Mouse (Mus musculus) ES-E14 (cell line): Measurements from ENCODE around the gene Tmprss11e. TPM values are rescaled to one million over a fixed set of nuclear protein-coding genes. Genes with fewer than 3 reads are reported as not detected.

Source experiments
- DNase-seq: peaks from one replicate; pipeline ENCODE4 v3.0.0-alpha.2; 2013; ENCODE audit warnings: low read depth, low spot score
- H3K27ac ChIP-seq: 2 replicates; pipeline ENCODE4 v1.5.1; 2012; ENCODE audit warnings: low read depth, mild to moderate bottlenecking, low read length, moderate library complexity, mixed read lengths; ENCODE audit not compliant: poor library complexity, insufficient read depth, severe bottlenecking
- H3K36me3 ChIP-seq: 2 replicates; pipeline ENCODE4 v1.6.1; 2012; ENCODE audit warnings: mild to moderate bottlenecking, low read length, moderate library complexity, mixed read lengths; ENCODE audit not compliant: control insufficient read depth, poor library complexity, insufficient read depth, severe bottlenecking
- H3K4me1 ChIP-seq, 2 experiments: fragments of 150-350 bp in 1 of 2; sonication (generic) in 1 of 2; 2 replicates each; pipeline ENCODE4 v1.6.1; 2012; ENCODE audit warnings: low read length in 2 of 2, mild to moderate bottlenecking in 1 of 2, mixed read lengths in 1 of 2; ENCODE audit not compliant: control insufficient read depth in 2 of 2, insufficient read depth in 2 of 2, poor library complexity in 1 of 2
- H3K4me3 ChIP-seq, 2 experiments: fragments of 150-350 bp in 1 of 2; sonication (generic) in 1 of 2; 2 replicates each; pipeline ENCODE4 v1.5.1; 2012; ENCODE audit warnings: low read length in 2 of 2, low read depth in 1 of 2, mild to moderate bottlenecking in 1 of 2, mixed read lengths in 1 of 2; ENCODE audit not compliant: insufficient read depth in 1 of 2, poor library complexity in 1 of 2, severe bottlenecking in 1 of 2
- H3K9ac ChIP-seq: 2 replicates; pipeline ENCODE4 v1.6.1; 2012; ENCODE audit warnings: low read depth, mild to moderate bottlenecking, low read length, mixed read lengths; ENCODE audit not compliant: poor library complexity, insufficient read depth, severe bottlenecking
- H3K9me3 ChIP-seq: fragments of 150-350 bp; sonication (generic); 2 replicates; pipeline ENCODE4 v1.6.1; 2012; ENCODE audit warnings: low read depth, mild to moderate bottlenecking, low read length; ENCODE audit not compliant: control insufficient read depth, insufficient read depth
- CHD2 ChIP-seq: IDR thresholded peaks from 2 replicates; pipeline ENCODE4 v1.6.1; 2014; ENCODE audit warnings: mild to moderate bottlenecking, low read depth, low read length, inconsistent platforms
- HCFC1 ChIP-seq: IDR thresholded peaks from 2 replicates; pipeline ENCODE4 v1.6.1; 2012; ENCODE audit warnings: low read length, inconsistent platforms, borderline replicate concordance; ENCODE audit not compliant: insufficient read depth
- MAFK ChIP-seq: IDR thresholded peaks from 2 replicates; pipeline ENCODE4 v1.6.1; 2014; ENCODE audit warnings: mild to moderate bottlenecking, low read depth, low read length, inconsistent platforms; ENCODE audit not compliant: insufficient read depth
- ZC3H11A ChIP-seq: IDR thresholded peaks from 2 replicates; pipeline ENCODE4 v1.6.1; 2012; ENCODE audit warnings: low read depth, mild to moderate bottlenecking, inconsistent platforms, low read length, borderline replicate concordance
- ZNF384 ChIP-seq: IDR thresholded peaks from 2 replicates; pipeline ENCODE4 v1.6.1; 2012; ENCODE audit warnings: low read depth, low read length, inconsistent platforms
- in situ Hi-C, 2 experiments: fragments of 600-800 bp; cut with MboI; formaldehyde crosslinking; loops; one replicate each; pipeline ENCODE4 v1.15.1; 2025; ENCODE audit warnings: low sequenced_read_pairs in 2 of 2, inconsistent platforms in 1 of 2; ENCODE audit not compliant: unreplicated experiment in 2 of 2
- total RNA-seq: library from RNA; depleted of rRNA; stranded (reverse); fragments of 300-350 nt; gene quantifications from 2 replicates; pipeline ENCODE4 v1.2.3, GENCODE M21; 2012

The Tmprss11e gene
- total RNA-seq, 1 experiment = 0.09 TPM

GRCm38 (mm10) chr5:86769015-86769658 lies 23.5 kb upstream of the Tmprss11e start:
- DNase-seq = no peak
- H3K4me1 ChIP-seq = no peaks in the 10 kb centered on the region
- TF ChIP-seq MAFK (no peak), HCFC1 (no peak)

DNA sequence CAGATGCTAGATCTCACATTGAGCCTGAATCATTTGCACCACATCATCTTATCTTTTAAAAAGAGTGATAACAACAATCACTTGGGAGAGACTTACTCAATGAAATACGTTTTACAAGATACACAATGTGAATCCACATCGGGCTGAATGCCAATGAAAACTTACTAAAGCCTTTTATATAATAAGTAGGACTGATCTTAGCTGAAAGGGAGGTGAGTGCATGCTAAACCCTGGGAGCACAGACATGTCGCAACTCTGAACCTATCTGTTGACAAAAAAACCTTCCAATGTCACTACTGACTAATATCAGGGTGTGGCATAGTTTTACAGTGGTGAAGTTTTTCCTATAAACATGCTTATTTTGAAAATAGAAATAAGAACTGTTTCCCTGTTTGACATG lies 2.8 kb downstream of the Tmprss11e start:
- Histone ChIP-seq H3K36me3 (no peaks in the 10 kb centered on the region), H3K27ac (no peak overlapping the region), H3K4me1 (no peaks in the 10 kb centered on the region), H3K9me3 (no peaks in the 10 kb centered on the region), H3K9ac (no peak overlapping the region), H3K4me3 (no peak overlapping the region)
- DNase-seq = no peak
- in situ Hi-C loops = no loop called here
- TF ChIP-seq HCFC1 (no peak), ZNF384 (no peak), MAFK (no peak), CHD2 (no peak), ZC3H11A (no peak)

More at GRCm38 (mm10) chr5:86769015-86769658, 23.5 kb upstream of the Tmprss11e start:
- no peak overlapping the region for H3K9ac ChIP-seq
- H3K27ac ChIP-seq = no peak overlapping the region
- H3K36me3 ChIP-seq = no peaks in the 10 kb centered on the region
- in situ Hi-C loops = no loop called here
- no peaks in the 10 kb centered on the region for H3K9me3 ChIP-seq
- no peak overlapping the region for H3K4me3 ChIP-seq

GRCm38 (mm10) chr5:86741146-86741545 lies 4.5 kb downstream of the Tmprss11e start:
- Histone ChIP-seq H3K9ac (no peak overlapping the region), H3K27ac (no peak overlapping the region), H3K36me3 (no peaks in the 10 kb centered on the region), H3K9me3 (no peaks in the 10 kb centered on the region), H3K4me1 (no peaks in the 10 kb centered on the region), H3K4me3 (no peak overlapping the region)
- DNase-seq = no peak
- in situ Hi-C loops = no loop called here
- TF ChIP-seq CHD2 = no peak
- TF ChIP-seq ZNF384 = no peak
- TF ChIP-seq HCFC1 = no peak
- TF ChIP-seq MAFK = no peak
- no peak for TF ChIP-seq ZC3H11A

- Histone ChIP-seq H3K4me3 (no peak overlapping the region), H3K27ac (no peak overlapping the region), H3K9me3 (no peaks in the 10 kb centered on the region), H3K4me1 (no peaks in the 10 kb centered on the region), H3K36me3 (no peaks in the 10 kb centered on the region), H3K9ac (no peak overlapping the region)
- TF ChIP-seq ZNF384 = no peak
- no peak for TF ChIP-seq CHD2
- TF ChIP-seq HCFC1 = no peak
- no peak for TF ChIP-seq ZC3H11A
- no peak for DNase-seq
- in situ Hi-C loops = no loop called here
Measured at GRCm38 (mm10) chr5:86735808-86736207, 9.8 kb downstream of the Tmprss11e start.

- no peaks in the 10 kb centered on the region for H3K9me3 ChIP-seq
- no peaks in the 10 kb centered on the region for H3K36me3 ChIP-seq
- DNase-seq = peak; percentile 3
- TF ChIP-seq ZNF384 (no peak), HCFC1 (no peak), ZC3H11A (no peak), CHD2 (no peak)
- H3K4me3 ChIP-seq = no peak overlapping the region
- H3K9ac ChIP-seq = no peak overlapping the region
- in situ Hi-C loops = no loop called here
- no peaks in the 10 kb centered on the region for H3K4me1 ChIP-seq
- no peak overlapping the region for H3K27ac ChIP-seq
Measured at GRCm38 (mm10) chr5:86730587-86730986, 15.0 kb downstream of the Tmprss11e start.
